Mouse (Mus musculus): ENCODE measurements at regions not wholly inside any gene's neighbourhood (a gene's known extent, or its start where the extent isn't known, plus 50 kb on each side); places are given as distances from the start of the nearest gene placed in this dataset.
"Not testable (repeated sequence)": the region's sequence is repeated elsewhere in the genome, so short reads cannot be mapped to it uniquely, and the experiment has no call there.

GRCm38 (mm10) chr11:93651966-93652365 is 233.6 kb downstream of the Utp18 start:
- TF ChIP-seq CTCF, EP300 (IDR thresholded peaks at IDR 0.05): not testable (repeated sequence)
